Mouse (Mus musculus): ENCODE results near the gene Hnrnph3.
A peak's percentile ranks its signal among the peaks of the same experiment; 100 is the strongest.

The Hnrnph3 gene

DNA sequence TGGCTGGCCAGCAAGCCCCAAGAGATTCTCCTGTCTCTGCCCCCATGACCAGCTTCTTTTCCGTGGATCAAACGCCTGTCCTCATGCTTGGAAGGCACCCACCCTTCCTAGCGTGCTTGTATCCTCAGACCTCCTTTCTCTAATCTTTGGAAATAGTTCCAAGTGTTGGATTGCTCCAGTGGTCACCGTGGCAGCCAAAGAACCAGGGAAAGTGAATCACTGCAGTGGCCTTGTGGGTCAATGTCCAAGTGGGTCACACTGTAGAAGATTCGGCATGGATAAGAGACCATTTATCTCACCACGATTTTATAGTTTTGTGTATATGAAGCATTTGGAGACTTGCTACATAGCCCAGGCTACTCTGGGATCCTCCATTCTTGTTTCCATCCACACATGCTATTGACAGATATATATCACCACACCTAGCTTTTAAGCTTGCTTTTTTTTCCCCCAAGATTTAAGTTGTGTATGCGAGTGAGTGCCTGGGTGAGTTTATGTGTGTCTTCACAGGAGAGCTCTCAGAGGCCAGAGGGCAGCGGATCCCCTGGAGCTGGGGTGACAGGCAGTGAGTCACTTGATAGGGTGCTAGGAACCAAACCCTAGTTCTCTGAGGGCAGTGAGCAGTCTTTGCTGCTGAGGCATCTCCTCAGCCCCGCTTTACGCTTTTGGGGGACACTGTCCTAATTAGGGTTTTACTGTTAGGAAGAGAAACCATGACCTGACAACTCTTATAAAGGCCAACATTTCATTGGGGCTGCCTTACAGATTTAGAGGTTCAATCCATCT, 3.6 kb upstream of the Hnrnph3 start:
- DNase-seq = no peak

DNA sequence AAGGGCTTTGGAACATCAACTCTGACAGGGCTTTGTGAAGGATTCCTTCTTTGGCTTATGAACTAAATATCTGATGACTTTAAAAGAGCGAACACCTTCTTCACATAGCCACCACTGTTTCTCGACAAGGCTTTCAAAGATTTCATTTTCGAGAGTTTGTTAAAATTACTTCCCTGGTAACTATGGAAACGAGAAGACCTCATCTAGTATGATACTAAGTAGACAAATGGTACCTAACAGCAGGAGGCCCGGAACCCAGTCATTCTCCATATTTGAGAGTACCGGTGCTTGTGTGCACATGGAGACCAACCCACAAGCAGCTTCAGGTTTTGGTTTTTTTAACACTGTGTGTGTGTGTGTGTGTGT, 2.8 kb upstream of the Hnrnph3 start:
- no peak for DNase-seq

DNA sequence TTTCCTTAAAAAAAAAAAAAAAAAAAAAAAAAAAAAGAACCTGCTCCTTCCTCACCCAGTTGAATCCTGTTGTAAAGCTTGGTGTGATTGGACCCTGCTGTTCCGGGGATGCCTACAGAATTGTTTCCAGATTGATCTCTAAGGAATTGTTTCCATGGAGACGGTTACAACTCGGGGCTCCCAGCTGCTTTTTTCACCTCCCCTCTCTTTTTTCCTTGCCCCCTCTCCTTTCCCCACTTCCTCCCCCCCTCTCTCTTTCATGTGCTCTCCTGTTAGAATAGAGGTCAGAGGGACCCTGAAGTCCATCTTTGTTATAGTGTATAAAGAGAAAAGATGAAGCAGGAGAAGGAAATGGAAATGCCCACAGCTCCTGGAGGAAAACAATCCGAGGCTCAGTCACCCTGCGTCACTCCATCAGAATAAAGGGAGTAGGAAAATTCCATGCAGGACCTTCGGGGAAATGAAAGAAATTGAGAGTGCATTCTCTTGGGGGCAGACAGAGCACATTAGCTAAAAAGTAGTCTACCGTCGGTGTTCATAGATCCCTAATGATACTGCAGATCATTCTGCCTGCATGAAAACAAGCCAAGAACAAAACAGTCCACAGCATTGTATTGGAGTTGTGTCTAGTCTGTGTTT, 2.3 kb upstream of the Hnrnph3 start:
- DNase-seq = no peak

DNA sequence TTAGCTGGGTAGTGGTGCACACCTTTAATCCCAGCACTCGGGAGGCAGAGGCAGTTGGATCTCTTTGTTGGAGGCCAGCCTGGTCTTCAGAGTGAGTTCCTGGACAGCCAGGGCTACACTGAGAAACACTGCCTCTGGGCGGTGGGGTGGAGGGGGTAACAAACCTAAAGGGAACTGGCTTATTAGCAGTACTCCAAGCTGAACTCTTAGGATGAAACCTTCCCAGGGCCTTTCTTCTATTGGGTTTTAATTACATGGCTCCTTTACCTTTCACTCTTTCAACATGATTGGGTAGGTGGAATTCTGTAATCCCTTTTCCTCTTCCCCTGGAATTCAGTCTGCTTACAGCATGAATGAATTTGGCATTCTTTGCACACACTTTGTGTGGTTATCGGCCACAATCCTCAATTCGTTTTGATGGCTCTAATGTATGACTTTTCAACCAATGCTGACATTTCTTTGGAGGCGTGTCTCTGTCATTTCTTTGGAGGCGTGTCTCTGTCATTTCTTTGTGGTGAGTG, 1.5 kb upstream of the Hnrnph3 start:
- no peak for DNase-seq

DNA sequence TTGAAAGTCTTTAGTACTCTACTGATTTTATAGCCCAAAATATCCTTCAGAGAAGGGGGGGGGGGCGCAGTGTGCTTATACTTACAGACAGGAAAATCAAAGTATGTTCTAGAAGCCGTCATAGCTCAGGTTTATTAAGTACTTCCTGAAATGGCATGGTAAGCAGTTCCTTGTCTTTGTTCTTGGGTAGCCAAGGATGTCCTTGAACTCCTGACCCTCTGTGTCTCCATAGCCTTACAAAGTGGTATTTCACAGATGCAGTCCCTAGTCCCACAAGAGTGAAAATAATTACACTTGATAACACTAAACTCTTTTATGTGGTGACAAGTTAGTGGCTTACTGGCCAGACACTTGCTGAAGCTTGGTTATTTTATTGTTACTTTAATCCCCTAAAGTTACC, 999 bp upstream of the Hnrnph3 start:
- DNase-seq = no peak

DNA sequence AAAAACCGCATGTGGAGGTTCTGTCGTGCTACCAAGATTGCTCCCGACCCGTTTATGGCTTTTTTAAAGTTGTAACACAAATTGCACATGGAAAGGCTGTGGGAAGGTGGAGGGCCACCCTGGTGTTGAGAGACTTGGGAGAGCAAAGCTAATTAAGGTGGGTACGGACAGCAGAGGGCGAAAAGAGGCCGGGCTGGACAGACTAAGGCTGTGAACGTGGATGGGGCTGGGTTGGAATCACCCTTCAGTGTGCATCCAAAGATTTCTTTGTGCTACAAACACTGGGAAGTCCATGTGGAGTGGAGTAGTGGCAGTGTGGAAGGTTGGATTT, 528 bp upstream of the Hnrnph3 start:
- DNase-seq = peak; percentile 43

DNA sequence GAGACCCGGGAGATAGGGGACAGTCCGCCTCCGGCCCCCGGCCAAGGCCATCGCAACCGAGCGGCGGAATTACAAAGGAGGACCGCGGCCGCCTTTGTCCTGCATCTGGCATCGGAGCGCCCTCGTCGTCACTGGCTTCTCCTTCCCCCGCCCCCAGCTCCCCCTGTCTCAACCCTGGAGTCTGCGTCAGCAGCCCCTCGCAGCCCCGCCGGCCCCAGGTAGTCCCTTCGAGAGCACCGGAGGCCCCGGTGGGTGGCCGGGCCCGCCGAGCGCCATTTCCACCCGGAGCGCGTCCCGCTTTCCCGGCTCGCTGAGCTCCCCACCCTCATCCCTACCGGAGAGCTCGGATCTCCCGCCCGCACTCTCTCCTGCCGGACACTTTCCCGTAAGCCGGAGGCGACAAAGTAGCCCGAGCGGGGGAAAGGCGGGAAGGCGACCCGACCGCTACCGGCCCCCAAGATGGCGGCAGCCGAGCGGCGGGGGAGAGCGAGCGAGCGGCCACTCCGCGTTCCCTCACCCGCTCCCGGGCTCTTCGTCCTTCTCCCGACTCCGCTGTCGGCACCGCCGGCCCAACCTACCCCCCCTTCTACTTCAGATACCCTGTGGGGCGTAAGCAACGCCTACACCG, 782 bp downstream of the Hnrnph3 start:
- DNase-seq = peak; percentile 80

DNA sequence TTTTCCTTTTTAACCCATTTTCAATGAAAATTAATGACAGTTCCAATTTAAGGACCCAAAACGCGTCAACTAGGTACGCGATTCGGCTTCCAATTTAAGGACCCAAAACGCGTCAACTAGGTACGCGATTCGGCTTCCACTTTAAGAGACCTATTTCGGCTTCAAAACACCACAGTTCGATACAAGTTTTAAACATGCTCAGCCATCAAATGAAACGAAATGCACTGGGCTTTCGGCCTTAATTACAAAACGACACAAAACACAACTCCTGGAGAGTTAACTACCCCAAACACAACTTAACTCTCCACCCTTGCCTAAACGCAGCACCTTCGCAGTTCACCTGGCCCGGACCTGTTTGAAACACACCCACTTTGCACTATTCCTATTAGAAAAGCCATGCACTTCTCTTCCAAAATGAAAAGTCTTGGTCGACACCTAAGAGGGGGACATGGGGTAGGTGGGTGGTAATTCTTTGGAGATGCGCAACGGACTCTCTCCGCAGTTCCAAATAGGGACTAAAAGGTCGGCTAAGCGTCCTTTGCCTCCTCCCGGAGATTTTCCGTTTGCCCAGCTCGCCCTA, 1.4 kb downstream of the Hnrnph3 start:
- DNase-seq = no peak

DNA sequence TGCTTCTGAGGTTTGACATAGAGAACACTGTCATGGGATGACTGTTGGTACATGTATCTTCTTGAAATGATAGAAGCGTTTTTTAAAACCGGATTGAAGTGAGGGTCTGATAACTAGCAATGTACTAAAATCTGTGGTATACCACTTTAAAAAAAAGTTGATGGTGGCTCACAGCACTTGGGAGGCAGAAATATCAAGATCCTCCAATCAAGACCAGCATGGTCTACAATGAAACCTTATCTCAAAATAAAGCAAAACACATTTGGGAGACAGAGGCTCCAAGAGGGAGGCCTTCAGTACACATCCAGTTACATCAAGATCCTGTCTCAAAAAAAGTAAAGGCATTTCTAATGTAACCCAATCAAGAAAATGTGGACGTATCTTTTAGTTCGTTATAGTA, 2.3 kb downstream of the Hnrnph3 start:
- no peak for DNase-seq

DNA sequence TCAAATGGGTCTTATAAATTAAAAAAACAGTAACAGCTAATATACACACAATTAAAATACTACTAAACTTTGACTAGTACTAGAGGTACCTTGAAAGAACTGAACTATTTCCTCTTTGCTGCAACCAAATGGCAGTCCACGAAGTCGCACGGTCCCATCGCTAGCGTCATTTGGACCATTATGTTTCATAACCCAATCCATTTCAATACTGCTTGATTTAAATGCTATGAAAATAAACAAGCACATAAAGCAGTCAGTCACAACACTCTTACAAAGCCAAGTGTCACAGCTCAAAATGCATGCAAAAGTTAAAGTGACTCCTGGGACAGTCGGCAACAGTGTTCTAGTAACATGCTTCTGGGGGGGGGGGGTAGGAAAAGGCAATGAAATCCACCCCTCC, 4.7 kb downstream of the Hnrnph3 start:
- no peak for DNase-seq

DNA sequence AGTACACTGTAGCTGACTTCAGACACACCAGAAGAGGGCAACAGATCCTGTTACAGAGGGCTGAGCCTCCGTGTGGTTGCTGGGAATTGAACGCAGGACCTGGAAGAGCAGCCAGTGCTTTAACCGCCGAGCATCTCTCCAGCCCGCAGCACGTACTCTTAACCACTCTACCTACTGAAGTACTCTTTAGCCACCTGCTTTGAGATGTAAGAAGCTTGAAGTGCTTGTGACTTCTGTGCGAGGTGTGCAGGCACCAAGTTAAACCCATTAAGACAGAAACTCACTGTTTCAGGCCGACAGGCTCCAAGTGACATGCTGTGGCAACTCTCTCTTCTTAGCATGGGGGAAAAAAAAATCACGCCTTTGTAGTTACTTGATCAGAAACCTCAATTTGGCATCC, 9.8 kb downstream of the Hnrnph3 start:
- no peak for DNase-seq

DNA sequence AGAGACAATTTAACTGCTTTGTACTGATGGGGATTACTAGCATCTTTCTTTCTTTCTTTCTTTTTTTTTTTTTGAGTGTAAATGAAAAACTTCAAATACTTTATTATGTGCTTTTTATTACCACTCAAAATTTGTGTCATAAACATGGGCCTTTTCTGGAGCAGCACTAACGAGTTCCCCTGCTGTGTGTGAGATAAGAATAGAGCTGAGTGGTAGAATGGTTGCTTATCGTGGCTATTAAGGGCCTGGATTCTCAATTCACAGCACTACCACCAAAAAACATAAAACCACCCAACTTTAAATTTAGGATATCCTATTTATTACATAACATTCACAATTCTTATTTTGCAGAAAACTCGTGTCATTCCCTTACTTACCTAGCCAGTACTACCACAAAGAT, 10.5 kb downstream of the Hnrnph3 start:
- no peak for DNase-seq

DNA sequence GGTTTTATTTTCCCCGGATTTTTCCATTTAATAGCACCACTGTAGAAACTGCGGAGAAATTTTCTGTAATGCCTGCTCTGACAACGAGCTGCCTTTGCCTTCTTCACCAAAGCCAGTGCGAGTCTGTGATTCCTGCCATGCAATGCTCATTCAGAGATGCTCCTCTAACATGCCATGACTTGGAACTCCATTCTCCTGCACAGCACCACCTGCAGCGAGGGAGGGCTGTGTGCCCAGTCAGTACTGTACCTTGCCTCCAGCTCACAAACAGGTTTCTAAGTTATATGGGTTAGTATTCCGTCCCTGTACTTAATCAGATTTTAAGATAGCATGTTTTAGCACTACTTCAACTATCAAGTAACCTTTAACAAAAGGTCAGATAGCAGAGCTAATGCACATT, 12.5 kb downstream of the Hnrnph3 start:
- DNase-seq = no peak

DNA sequence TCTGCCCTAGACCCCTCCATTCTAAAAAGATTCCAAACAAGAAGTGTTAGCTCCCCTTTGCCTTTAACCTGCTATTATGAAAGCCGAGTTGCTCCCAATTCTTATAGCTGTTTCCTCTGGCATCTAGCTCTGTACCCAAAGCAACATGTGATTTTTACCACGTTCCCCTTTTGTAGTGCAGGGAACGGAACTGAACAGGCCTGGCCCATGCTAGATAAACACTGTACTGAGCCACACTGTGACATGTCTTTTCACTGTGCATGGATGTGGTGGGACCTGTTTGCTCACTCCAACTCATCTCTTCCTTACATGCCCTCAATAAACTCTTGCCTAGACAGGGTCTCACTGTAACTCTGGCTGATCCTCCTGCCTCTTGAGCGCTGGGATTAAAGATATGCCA, 13.7 kb downstream of the Hnrnph3 start:
- no peak for DNase-seq

DNA sequence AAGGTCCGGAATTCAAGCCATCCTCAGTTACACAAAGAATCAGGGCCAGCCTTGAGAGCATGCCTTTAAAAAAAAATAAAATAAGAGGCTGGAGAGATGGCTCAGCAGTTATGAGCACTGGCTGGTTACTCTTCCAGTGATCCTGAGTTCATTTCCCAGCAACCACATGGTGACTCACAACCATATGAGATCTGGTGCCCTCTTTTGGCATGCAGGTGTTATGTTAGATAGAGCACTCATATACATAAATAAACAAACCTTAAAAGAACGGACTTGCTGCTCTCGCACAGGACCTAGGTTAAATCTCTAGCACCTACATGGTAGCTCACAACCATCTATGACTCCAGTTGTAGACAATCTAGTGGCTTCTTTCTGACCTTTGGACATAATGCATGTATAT, 15.8 kb downstream of the Hnrnph3 start:
- no peak for DNase-seq

DNA sequence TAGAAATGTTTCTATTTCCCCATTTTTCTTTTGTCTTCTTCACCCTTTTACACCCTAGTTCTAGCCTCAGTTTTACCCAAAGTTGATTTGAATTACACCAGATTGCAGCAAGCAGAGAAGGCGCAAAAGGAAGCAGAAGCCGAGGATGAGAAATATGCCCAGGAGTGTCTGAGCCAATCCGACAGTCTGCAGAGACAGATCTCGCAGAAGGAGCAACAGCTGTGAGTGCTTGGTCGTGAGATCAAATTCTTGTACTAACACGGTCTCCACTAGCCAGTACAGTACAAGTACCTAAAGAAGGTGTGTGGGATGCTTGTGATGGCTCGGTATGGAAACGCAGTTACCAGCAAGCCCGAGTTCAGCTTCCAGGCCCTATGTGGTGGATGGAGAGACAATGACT, 19.5 kb downstream of the Hnrnph3 start:
- DNase-seq = no peak

DNA sequence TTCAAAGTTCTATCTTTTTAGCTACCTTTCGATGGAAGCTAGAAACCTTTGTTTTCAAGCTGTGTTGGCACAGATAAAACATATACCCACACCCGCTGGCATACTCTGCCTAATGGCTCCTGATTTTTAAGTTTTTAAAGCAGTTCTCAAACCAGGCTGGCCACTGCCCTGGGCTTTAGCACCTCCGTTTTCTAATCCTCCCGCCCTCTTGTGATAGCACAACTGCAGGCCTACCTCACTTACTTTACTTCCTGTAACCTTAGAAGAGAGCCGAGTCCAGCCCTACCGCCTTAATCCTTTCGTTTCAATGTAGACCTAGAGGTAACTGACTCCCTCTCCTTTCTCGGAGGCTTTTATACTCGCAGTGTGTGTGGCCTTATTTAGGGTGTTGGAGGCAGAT, 20.8 kb downstream of the Hnrnph3 start:
- DNase-seq = no peak

DNA sequence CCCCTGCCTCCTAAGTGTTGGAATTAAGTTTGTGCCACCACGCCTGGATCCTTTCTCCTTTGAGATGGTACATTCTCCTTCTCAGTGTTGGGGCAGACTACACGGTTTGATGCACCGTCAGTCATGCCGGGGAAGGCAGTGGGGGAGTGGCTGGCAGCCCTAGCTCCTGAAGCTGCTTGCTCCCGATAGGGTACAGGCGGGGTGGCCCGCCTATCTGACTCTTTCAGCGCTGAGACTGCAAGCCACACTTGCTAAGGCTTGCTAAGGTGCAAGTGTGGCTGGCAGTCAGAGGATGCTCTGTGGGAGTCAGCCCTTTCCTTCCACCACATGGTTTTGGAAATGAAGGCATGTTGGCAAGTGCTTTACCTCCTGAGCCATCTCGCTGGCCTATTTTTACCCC, 23.4 kb downstream of the Hnrnph3 start:
- DNase-seq = no peak

DNA sequence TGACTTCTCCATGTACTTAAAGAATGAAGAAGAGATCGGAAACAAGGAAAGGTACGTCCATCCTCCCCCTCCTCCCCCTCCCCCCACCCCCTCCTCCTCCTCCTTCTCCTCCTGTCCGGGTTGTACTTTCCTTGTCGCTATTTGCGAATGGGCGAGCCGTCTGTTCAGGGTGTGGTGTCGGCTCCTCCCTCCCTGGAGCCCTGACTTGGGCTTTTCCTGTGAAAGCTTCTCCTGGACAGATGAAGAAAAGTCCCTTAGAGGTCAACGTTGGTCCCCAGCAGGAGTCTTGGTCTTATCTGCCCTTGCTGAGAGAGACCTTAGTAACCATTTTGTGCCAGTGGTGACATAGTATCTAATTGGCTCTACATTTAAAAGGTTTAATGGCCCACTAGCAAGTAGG, 30.0 kb downstream of the Hnrnph3 start:
- no peak for DNase-seq

DNA sequence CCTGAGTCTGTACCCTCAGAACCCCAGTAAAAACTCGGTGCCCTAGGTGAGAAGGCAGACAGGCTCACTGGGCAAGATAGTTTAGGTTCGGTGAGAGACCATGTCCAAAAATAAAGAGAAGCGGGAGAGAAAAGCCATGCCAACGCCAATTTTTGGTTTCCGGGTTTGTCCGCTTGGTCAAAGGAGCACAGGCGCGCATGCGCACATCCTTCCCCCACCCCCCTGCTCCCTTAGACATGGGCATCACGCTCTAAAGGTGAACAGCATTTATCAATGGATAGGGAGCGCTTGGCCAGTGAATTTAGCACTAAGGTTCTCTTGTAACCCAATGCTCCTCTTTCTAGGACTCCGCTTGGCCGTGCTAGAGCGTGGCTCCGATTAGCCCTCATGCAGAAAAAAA, 33.4 kb downstream of the Hnrnph3 start:
- no peak for DNase-seq

DNA sequence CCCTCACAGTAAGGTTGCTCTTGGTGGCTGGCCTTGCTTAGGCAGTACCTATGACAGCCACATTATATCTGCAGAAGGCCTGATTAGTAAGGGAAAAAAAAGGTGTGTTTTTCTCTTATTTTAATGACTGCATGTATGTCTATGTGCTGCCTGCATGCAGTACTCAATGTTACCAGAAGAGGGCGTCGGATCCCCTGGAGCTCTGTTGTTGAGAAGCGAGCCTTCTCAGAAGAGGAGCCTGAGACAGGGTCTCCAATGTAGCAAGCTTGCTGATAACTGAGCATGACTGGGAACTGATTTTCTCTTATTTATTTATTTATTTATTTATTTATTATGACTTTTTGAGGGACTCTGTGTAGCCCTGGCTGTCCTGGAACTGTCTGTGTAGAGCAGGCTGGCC, 36.7 kb downstream of the Hnrnph3 start:
- peak; percentile 39 for DNase-seq

DNA sequence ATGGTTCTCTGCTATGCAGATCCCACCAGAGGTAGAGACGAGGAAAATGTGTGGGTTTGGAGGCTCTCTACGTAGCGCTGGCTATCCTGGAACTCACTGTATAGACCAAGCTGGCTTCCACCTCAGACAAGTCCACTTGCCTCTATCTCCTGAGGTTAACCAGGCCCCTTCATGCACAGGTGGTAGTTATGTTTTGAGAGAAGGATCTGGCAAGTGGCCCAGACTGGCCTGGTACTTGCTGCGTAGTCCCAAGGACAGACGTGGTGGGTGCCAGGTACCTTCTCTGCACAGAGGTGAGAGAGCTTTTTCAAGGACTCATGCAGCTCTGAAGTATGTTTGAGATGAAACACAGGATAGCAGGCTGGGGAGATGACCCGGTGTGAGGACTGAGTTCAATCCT, 39.5 kb downstream of the Hnrnph3 start:
- DNase-seq = no peak

DNA sequence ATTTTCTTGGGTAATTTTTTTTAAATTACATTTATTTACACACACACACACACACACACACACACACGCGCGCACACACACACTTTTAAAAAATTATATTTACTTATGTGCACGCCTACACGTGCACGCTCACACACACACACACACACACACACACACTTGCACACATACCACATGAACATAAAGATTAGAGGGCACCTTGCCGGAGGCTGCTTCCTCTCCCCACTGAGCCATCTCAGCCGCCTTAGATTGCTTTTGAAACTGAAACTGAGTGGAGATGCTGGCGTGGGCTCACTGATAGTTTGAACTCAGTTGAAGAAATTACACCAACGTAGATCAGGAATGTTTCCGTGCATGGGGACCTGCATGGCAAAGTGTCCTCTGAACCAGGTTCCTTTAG, 39.9 kb downstream of the Hnrnph3 start:
- peak; percentile 57 for DNase-seq

Data from thymus, postnatal 14 days (tissue).